Mouse (Mus musculus): ENCODE measurements around the gene Trp53i11. TPM values are rescaled to one million over a fixed set of nuclear protein-coding genes. Genes with fewer than 3 reads are reported as not detected.

The Trp53i11 gene
- total and polyA plus RNA-seq, 3 experiments = 0.36 to 32.1 (median 0.73) TPM

DNA sequence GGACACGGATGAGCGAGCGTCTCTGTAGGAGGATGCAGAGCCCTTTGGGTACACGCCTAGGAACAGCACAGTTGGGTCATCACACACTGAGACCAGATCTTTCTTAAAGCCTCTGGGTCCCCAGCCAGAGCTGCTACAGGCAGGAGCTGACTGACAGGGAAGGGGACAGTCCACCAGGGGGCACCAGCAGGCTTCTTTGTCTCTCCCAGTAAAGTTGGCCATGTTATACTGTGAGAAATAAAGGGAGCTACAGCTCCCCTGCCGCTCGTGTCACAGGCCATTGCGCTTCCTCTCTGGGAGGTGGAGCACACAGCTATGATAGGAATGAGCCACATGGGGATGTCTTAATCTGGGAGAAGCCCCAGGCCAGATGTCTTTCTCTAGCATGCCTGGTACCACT, 29.7 kb downstream of the Trp53i11 start:
- H3K4me1 ChIP-seq (ENCODE audit: control insufficient read depth in 1 of 2, insufficient read depth in 2 of 2) = peaks cover 56 to 63% of the 10 kb centered on the region in 2 experiments
- in situ Hi-C loops (cut with MboI; ENCODE audit: low pct_ligation_motif_present, low pct_unique_long_range_greater_than_20kb, low sequenced_read_pairs) (loop anchor here (5.0 to 25.0 kb wide), 2 partner anchors 190 to 545 kb away; no protein-coding TSS in a partner anchor), dilution Hi-C loops (cut with MboI; ENCODE audit: extremely low pct_ligation_motif_present, extremely low pct_unique_long_range_greater_than_20kb, low sequenced_read_pairs) (no loop called here)
- H3K9me3 ChIP-seq (replicated peaks; ENCODE audit: low read length) = peaks cover 6% of the 10 kb centered on the region
- H3K27me3 ChIP-seq (replicated peaks) = peaks cover 4% of the 10 kb centered on the region
- no peaks in the 10 kb centered on the region for H3K36me3 ChIP-seq (replicated peaks in 1 of 2; ENCODE audit: control insufficient read depth in 1 of 2, insufficient read depth in 1 of 2, low read length in 1 of 2)
- no peak overlapping the region for H3K4me3 ChIP-seq (replicated peaks in 1 of 3; ENCODE audit: low read depth in 2 of 3, low read length in 2 of 3, poor library complexity in 1 of 3)
- no peak for TF ChIP-seq E2F4 (IDR thresholded peaks at IDR 0.05; ENCODE audit: insufficient replicate concordance, low read depth, low read length)
- TF ChIP-seq ZNF384 (IDR thresholded peaks at IDR 0.05; ENCODE audit: low read depth, low read length) = no peak
- TF ChIP-seq USF1 (IDR thresholded peaks at IDR 0.05; ENCODE audit: low read depth, low read length) = no peak
- TF ChIP-seq MAZ (IDR thresholded peaks at IDR 0.05; ENCODE audit: low read depth, low read length) = no peak
- TF ChIP-seq TBP (conservative IDR thresholded peaks at IDR 0.05; ENCODE audit: low read depth, low read length) = no peak
- TF ChIP-seq ETS1 (conservative IDR thresholded peaks at IDR 0.05; ENCODE audit: low read depth, low read length) = no peak
- no peak for TF ChIP-seq KAT2A (IDR thresholded peaks at IDR 0.05; ENCODE audit: insufficient replicate concordance, low read length)
- no peak for TF ChIP-seq NRF1 (IDR thresholded peaks at IDR 0.05; ENCODE audit: low read depth, low read length)
- peak; percentile 42; the same call in 1 of the 2 replicates for TF ChIP-seq MEF2A (IDR thresholded peaks at IDR 0.05; ENCODE audit: borderline replicate concordance, low read depth, low read length)
- TF ChIP-seq RAD21 (IDR thresholded peaks at IDR 0.05; ENCODE audit: low read depth, low read length) = peak; percentile 74
- 0 out of 2 replicates have a peak, but pooled peaks have one; percentile 40 for TF ChIP-seq IRF4 (IDR thresholded peaks at IDR 0.05; ENCODE audit: low read depth, low read length)
- no peak for TF ChIP-seq TCF12 (IDR thresholded peaks at IDR 0.05; ENCODE audit: low read depth, low read length)
- no peak for TF ChIP-seq POLR2AphosphoS2 (IDR thresholded peaks at IDR 0.05; ENCODE audit: low read depth, low read length)
- TF ChIP-seq PAX5 (IDR thresholded peaks at IDR 0.05; ENCODE audit: low read length) = no peak
- TF ChIP-seq JUND (conservative IDR thresholded peaks at IDR 0.05; ENCODE audit: low read depth, low read length) = no peak
- TF ChIP-seq ZC3H11A (IDR thresholded peaks at IDR 0.05; ENCODE audit: low read depth, low read length) = peak; percentile 37; the same call in 1 of the 2 replicates
- no peak for TF ChIP-seq ZKSCAN1 (IDR thresholded peaks at IDR 0.05; ENCODE audit: borderline replicate concordance, low read depth, low read length)
- no peak for TF ChIP-seq ZMIZ1 (IDR thresholded peaks at IDR 0.05; ENCODE audit: low read depth, low read length)
- no peak for TF ChIP-seq CHD2 (IDR thresholded peaks at IDR 0.05; ENCODE audit: low read length)
- no peak for TF ChIP-seq USF2 (conservative IDR thresholded peaks at IDR 0.05; ENCODE audit: low read depth, low read length)
- TF ChIP-seq BHLHE40 (IDR thresholded peaks at IDR 0.05; ENCODE audit: low read depth, low read length) = no peak
- no peak for TF ChIP-seq JUN (IDR thresholded peaks at IDR 0.05; ENCODE audit: insufficient read depth, low read depth, low read length)
- no peak for TF ChIP-seq SIN3A (IDR thresholded peaks at IDR 0.05; ENCODE audit: low read length)
- no peak for TF ChIP-seq GABPA (IDR thresholded peaks at IDR 0.05; ENCODE audit: insufficient replicate concordance, low read depth, low read length)
- no peak for TF ChIP-seq POLR2A (IDR thresholded peaks at IDR 0.05; ENCODE audit: low read depth, low read length)
- peak; percentile 78 for TF ChIP-seq SMC3 (IDR thresholded peaks at IDR 0.05; ENCODE audit: low read depth, low read length)
- TF ChIP-seq NELFE (IDR thresholded peaks at IDR 0.05; ENCODE audit: low read depth, low read length) = no peak
- no peak for TF ChIP-seq CHD1 (IDR thresholded peaks at IDR 0.05; ENCODE audit: low read depth, low read length)
- TF ChIP-seq UBTF (IDR thresholded peaks at IDR 0.05; ENCODE audit: low read depth, low read length) = no peak
- TF ChIP-seq MXI1 (IDR thresholded peaks at IDR 0.05; ENCODE audit: low read depth, low read length) = no peak
- TF ChIP-seq MAX (IDR thresholded peaks at IDR 0.05; ENCODE audit: low read length) = no peak
- no peak for TF ChIP-seq MYC (IDR thresholded peaks at IDR 0.05; ENCODE audit: low read depth, low read length)
- TF ChIP-seq MAFK (IDR thresholded peaks at IDR 0.05; ENCODE audit: insufficient replicate concordance, low read length) = no peak
- TF ChIP-seq ELF1 (IDR thresholded peaks at IDR 0.05; ENCODE audit: low read depth, low read length) = no peak; the same call in 1 of the 2 replicates
- no peak for TF ChIP-seq EP300 (IDR thresholded peaks at IDR 0.05; ENCODE audit: low read length)
- TF ChIP-seq HCFC1 (IDR thresholded peaks at IDR 0.05; ENCODE audit: low read depth, low read length) = no peak
- no peak for TF ChIP-seq RCOR1 (conservative IDR thresholded peaks at IDR 0.05; ENCODE audit: low read depth, low read length)
- peak; percentile 54 to 88 for TF ChIP-seq CTCF (conservative IDR thresholded peaks at IDR 0.05 in 1 of 2, IDR thresholded peaks at IDR 0.05 in 1 of 2; ENCODE audit: low read depth in 2 of 2, low read length in 2 of 2)
- no peaks in the 10 kb centered on the region for H3K79me2 ChIP-seq (replicated peaks; ENCODE audit: control insufficient read depth, extremely low read depth, insufficient read depth, poor library complexity, severe bottlenecking)
- peak; percentile 77 for DNase-seq (ENCODE audit: extremely low read depth)
- H3K27ac ChIP-seq (ENCODE audit: insufficient read depth, low read depth) = no peak overlapping the region
- H3K9ac ChIP-seq (ENCODE audit: insufficient read depth, low read depth) = no peak overlapping the region
- H3K4me2 ChIP-seq (ENCODE audit: insufficient read depth, low read depth, poor library complexity, severe bottlenecking) = no peak overlapping the region

Data from CH12.LX (cell line).